Mouse (Mus musculus) spleen, adult 2 months (tissue): ENCODE results near the gene Prm3. TPM values are rescaled to one million over a fixed set of nuclear protein-coding genes. Genes with fewer than 3 reads are reported as not detected.
A peak's percentile ranks its signal among the peaks of the same experiment; 100 is the strongest.

Experiments
- DNase-seq, 2 experiments: peaks; one replicate each; pipeline versions ENCODE4 v3.0.0 to v3.0.0-alpha.2; 2012 to 2021; ENCODE audit warnings: low spot score in 2 of 2, low read depth in 1 of 2
- H3K27ac ChIP-seq: fragments of 200-500 bp; 2 replicates; pipeline ENCODE4 v1.5.1; 2012; ENCODE audit warnings: low read length, inconsistent platforms; ENCODE audit not compliant: insufficient read depth
- H3K27me3 ChIP-seq: fragments of 200-500 bp; 2 replicates; pipeline ENCODE4 v1.6.1; 2012; ENCODE audit warnings: mild to moderate bottlenecking, moderate library complexity, low read length, inconsistent platforms; ENCODE audit not compliant: control insufficient read depth, insufficient read depth
- H3K36me3 ChIP-seq: fragments of 200-500 bp; 2 replicates; pipeline ENCODE4 v1.6.1; 2012; ENCODE audit warnings: mild to moderate bottlenecking, low read length, inconsistent platforms; ENCODE audit not compliant: control insufficient read depth, insufficient read depth
- H3K4me1 ChIP-seq: fragments of 200-500 bp; 2 replicates; pipeline ENCODE4 v1.6.1; 2011; ENCODE audit warnings: inconsistent platforms; ENCODE audit not compliant: control insufficient read depth, insufficient read depth, insufficient read length
- H3K4me3 ChIP-seq: fragments of 200-500 bp; 2 replicates; pipeline ENCODE4 v1.5.1; 2011; ENCODE audit warnings: mild to moderate bottlenecking, inconsistent platforms; ENCODE audit not compliant: insufficient read depth, insufficient read length; ENCODE audit errors: extremely low read depth
- CTCF ChIP-seq: fragments of 200-500 bp; IDR thresholded peaks from 2 replicates; pipeline ENCODE4 v1.5.1; 2011; ENCODE audit warnings: mild to moderate bottlenecking, inconsistent platforms; ENCODE audit not compliant: insufficient read depth, insufficient read length, insufficient replicate concordance; ENCODE audit errors: extremely low read depth
- POLR2A ChIP-seq: fragments of 200-500 bp; IDR thresholded peaks from 2 replicates; pipeline ENCODE4 v1.6.1; 2011; ENCODE audit warnings: low read depth, low read length, inconsistent platforms
- WGBS: fragments of 180-500 bp; shearing (Covaris S2); methylation state at CpG from one replicate; pipeline ENCODE4 v1.1.7; 2018; 5-methylcytosine and 5-hydroxymethylcytosine counted together
- polyA plus RNA-seq: library from polyadenylated mRNA; depleted of rRNA; stranded (reverse); fragments of >200 nt; gene quantifications from 2 replicates; pipeline ENCODE4 v1.2.3, GENCODE M21; 2012

The Prm3 gene
- polyA plus RNA-seq, 1 experiment: not detected

GRCm38 (mm10) chr16:10834911-10835587 is 44.3 kb upstream of the Prm3 start, which contains the start of gene Rmi2:
TSS of gene Rmi2 (plus strand) at chr16:10835059.
- Histone ChIP-seq H3K27me3 (no peaks in the 10 kb centered on the region), H3K4me1 (peaks cover 9% of the 10 kb centered on the region; the same call in 1 of the 2 replicates), H3K27ac (peak within 1 kb of the TSS; percentile 72), H3K36me3 (no peaks in the 10 kb centered on the region), H3K4me3 (peak within 1 kb of the TSS; percentile 89)
- DNase-seq: peak; percentile 47 to 87
- TF ChIP-seq POLR2A (no peak), CTCF (no peak)
- WGBS: under 1% methylated on average over 66 of the region's 69 CpGs

GRCm38 (mm10) chr16:10834542-10834910 is 43.8 kb upstream of the Prm3 start:
- no peak for TF ChIP-seq POLR2A
- no peak for TF ChIP-seq CTCF
- peaks cover 9% of the 10 kb centered on the region; the same call in 1 of the 2 replicates for H3K4me1 ChIP-seq
- no peaks in the 10 kb centered on the region for H3K27me3 ChIP-seq
- peak overlapping the region; percentile 89 for H3K4me3 ChIP-seq
- H3K36me3 ChIP-seq: no peaks in the 10 kb centered on the region
- DNase-seq: no peak
- H3K27ac ChIP-seq: no peak overlapping the region
- 3% methylated on average over 12 of the region's 12 CpGs for WGBS

GRCm38 (mm10) chr16:10828461-10828805 is 37.7 kb upstream of the Prm3 start:
- no peaks in the 10 kb centered on the region for H3K36me3 ChIP-seq
- DNase-seq: no peak
- no peak for TF ChIP-seq POLR2A
- TF ChIP-seq CTCF: no peak
- peaks cover 6% of the 10 kb centered on the region; the same call in 1 of the 2 replicates for H3K4me1 ChIP-seq
- 60% methylated on average over 4 of the region's 4 CpGs for WGBS
- H3K27ac ChIP-seq: no peak overlapping the region
- H3K27me3 ChIP-seq: no peaks in the 10 kb centered on the region
- H3K4me3 ChIP-seq: no peak overlapping the region

- peaks cover 6% of the 10 kb centered on the region; the same call in 1 of the 2 replicates for H3K4me1 ChIP-seq
- no peaks in the 10 kb centered on the region for H3K36me3 ChIP-seq
Measured at GRCm38 (mm10) chr16:10827766-10828460, 37.2 kb upstream of the Prm3 start.

GRCm38 (mm10) chr16:10827269-10827668 is 36.6 kb upstream of the Prm3 start:
- no peak for DNase-seq
- 71% methylated on average over 9 of the region's 9 CpGs for WGBS
- Histone ChIP-seq H3K4me3 (no peak overlapping the region), H3K27ac (no peak overlapping the region), H3K36me3 (no peaks in the 10 kb centered on the region), H3K27me3 (no peaks in the 10 kb centered on the region), H3K4me1 (peaks cover 6% of the 10 kb centered on the region; the same call in 1 of the 2 replicates)
- TF ChIP-seq CTCF: no peak
- no peak for TF ChIP-seq POLR2A

More at GRCm38 (mm10) chr16:10827766-10828460, 37.2 kb upstream of the Prm3 start:
- TF ChIP-seq POLR2A: no peak
- TF ChIP-seq CTCF: no peak
- Histone ChIP-seq H3K27me3 (no peaks in the 10 kb centered on the region), H3K4me3 (no peak overlapping the region), H3K27ac (no peak overlapping the region)
- DNase-seq: no peak
- WGBS: 68% methylated on average over 7 of the region's 7 CpGs

- Histone ChIP-seq H3K27ac (no peak overlapping the region), H3K4me3 (no peak overlapping the region), H3K4me1 (peaks cover 13% of the 10 kb centered on the region; the same call in 1 of the 2 replicates), H3K27me3 (no peaks in the 10 kb centered on the region), H3K36me3 (no peaks in the 10 kb centered on the region)
- WGBS: 94% methylated on average over 4 of the region's 4 CpGs
- no peak for DNase-seq
- TF ChIP-seq CTCF: no peak
- no peak for TF ChIP-seq POLR2A
Measured at GRCm38 (mm10) chr16:10825840-10826239, 35.1 kb upstream of the Prm3 start.

GRCm38 (mm10) chr16:10824536-10824935 is 33.8 kb upstream of the Prm3 start:
- no peak for DNase-seq
- no peaks in the 10 kb centered on the region for H3K27me3 ChIP-seq
- H3K4me3 ChIP-seq: no peak overlapping the region
- no peak overlapping the region for H3K27ac ChIP-seq
- H3K4me1 ChIP-seq: peaks cover 14% of the 10 kb centered on the region; the same call in 1 of the 2 replicates
- TF ChIP-seq POLR2A (no peak), CTCF (no peak)
- H3K36me3 ChIP-seq: no peaks in the 10 kb centered on the region
- 92% methylated on average over 1 of the region's 1 CpGs for WGBS
